Mouse (Mus musculus) neural tube, embryonic 14.5 days (tissue): Measurements from ENCODE around the gene Tbc1d10c. TPM values are rescaled to one million over a fixed set of nuclear protein-coding genes. Genes with fewer than 3 reads are reported as not detected.

Experiments used
- ATAC-seq: fragments of 200-750 bp; cut with Nextera tagmentation; 2 replicates; pipeline ENCODE4 v1.8.0; 2017; ENCODE audit warnings: low read depth, mild to moderate bottlenecking, moderate TSS enrichment, moderate library complexity
- H3K27ac ChIP-seq: fragments of 300-500 bp; sonication (generic); 2 replicates; pipeline ENCODE4 v1.5.1; 2014; ENCODE audit warnings: low read depth, mild to moderate bottlenecking, control low read depth, low read length, moderate library complexity, mixed read lengths
- H3K27me3 ChIP-seq: fragments of 300-500 bp; sonication (generic); 2 replicates; pipeline ENCODE4 v1.6.1; 2014; ENCODE audit warnings: low read length; ENCODE audit not compliant: control insufficient read depth, insufficient read depth
- H3K36me3 ChIP-seq: fragments of 300-500 bp; sonication (generic); 2 replicates; pipeline ENCODE4 v1.6.1; 2014; ENCODE audit warnings: low read length, mixed read lengths; ENCODE audit not compliant: control insufficient read depth, insufficient read depth
- H3K4me1 ChIP-seq: fragments of 300-500 bp; sonication (generic); 2 replicates; pipeline ENCODE4 v1.6.1; 2014; ENCODE audit warnings: low read length; ENCODE audit not compliant: control insufficient read depth, insufficient read depth
- H3K4me2 ChIP-seq: fragments of 300-500 bp; sonication (generic); 2 replicates; pipeline ENCODE4 v1.6.1; 2014; ENCODE audit warnings: mild to moderate bottlenecking, low read depth, low read length, control low read depth
- H3K4me3 ChIP-seq: fragments of 300-500 bp; sonication (generic); 2 replicates; pipeline ENCODE4 v1.5.1; 2014; ENCODE audit warnings: low read depth, low read length, control low read depth, mixed read lengths
- H3K9ac ChIP-seq: fragments of 300-500 bp; sonication (generic); replicated peaks from 2 replicates; pipeline ENCODE4 v1.6.1; 2014; ENCODE audit warnings: low read depth, mild to moderate bottlenecking, control low read depth, low read length, mixed read lengths
- H3K9me3 ChIP-seq: fragments of 300-500 bp; sonication (generic); 2 replicates; pipeline ENCODE4 v1.6.1; 2016; ENCODE audit warnings: low read length; ENCODE audit not compliant: control insufficient read depth
- WGBS: fragments of 180-500 bp; shearing (Covaris S2); extraction: QIAGEN DNeasy Blood & Tissue Kit; methylation state at CpG from one replicate; pipeline ENCODE4 v1.1.7; 2014; 5-methylcytosine and 5-hydroxymethylcytosine counted together
- polyA plus RNA-seq: library from polyadenylated mRNA; unstranded; fragments of >200 nt; fragmentation: Nextera tagmentation; extraction: Ambion mirVana; gene quantifications from 2 replicates; pipeline ENCODE4 v1.2.1, GENCODE M21; 2014

Gene Tbc1d10c
- polyA plus RNA-seq, 1 experiment from 2014 or later, result 1.1 TPM

GRCm38 (mm10) chr19:4151488-4151860, 39.6 kb downstream of the Tbc1d10c start:
- Histone ChIP-seq H3K4me1 (peaks cover 20% of the 10 kb centered on the region), H3K27me3 (no peaks in the 10 kb centered on the region), H3K4me3 (no peak overlapping the region), H3K9ac (no peak overlapping the region), H3K27ac (no peak overlapping the region), H3K4me2 (no peak overlapping the region), H3K9me3 (no peaks in the 10 kb centered on the region), H3K36me3 (peaks cover 20% of the 10 kb centered on the region; the same call in 1 of the 2 replicates)
- no peak for ATAC-seq
- WGBS, result 72% methylated on average over 5 of the region's 5 CpGs

DNA sequence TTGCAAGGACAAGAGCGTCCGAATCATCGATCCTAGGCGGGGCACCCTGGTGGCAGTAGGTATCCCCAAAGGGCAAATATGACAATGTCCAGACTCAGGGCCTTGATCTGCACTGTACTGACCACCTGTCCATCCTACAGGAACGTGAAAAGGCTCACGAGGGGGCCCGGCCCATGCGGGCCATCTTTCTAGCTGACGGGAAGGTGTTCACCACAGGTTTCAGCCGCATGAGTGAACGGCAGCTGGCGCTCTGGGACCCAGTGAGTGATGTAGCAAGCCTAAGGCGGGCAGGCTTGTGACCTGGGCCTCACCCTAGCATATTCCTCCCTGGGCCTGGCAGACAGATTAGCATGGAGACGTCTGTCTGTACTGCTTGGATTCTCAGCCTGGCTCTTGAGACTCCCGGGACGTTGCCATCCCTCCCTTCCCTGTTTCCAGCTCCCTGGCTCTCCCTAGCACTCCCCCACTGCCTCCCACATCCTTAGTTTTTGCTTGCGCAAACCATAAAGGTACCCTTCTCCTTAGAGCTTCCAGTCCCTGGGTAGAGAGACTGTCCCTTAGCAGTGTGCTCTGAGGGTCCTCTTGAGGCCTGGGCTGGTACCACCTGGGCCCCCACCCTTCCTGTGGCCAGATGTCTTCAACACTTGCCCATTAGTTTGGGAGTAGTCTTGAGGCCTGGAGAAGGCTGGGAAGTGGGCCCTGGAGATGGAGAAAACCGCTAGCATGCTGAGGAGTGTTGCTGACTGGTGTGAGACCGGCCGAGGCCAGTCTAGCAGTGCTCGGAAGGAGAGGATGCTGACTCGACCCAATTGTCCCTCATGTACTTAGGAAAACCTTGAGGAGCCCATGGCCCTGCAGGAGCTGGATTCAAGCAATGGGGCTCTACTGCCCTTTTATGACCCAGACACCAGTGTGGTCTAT, 40.3 kb downstream of the Tbc1d10c start:
- Histone ChIP-seq H3K4me2 (no peak overlapping the region), H3K36me3 (peaks cover 16% of the 10 kb centered on the region; the same call in 1 of the 2 replicates), H3K27me3 (no peaks in the 10 kb centered on the region), H3K9ac (no peak overlapping the region), H3K27ac (no peak overlapping the region), H3K4me1 (peaks cover 20% of the 10 kb centered on the region), H3K4me3 (no peak overlapping the region), H3K9me3 (no peaks in the 10 kb centered on the region)
- 89% methylated on average over 22 of the region's 22 CpGs for WGBS
- ATAC-seq, result no peak

- 96% methylated on average over 17 of the region's 17 CpGs for WGBS
- peak overlapping the region; percentile 89 for H3K4me2 ChIP-seq
- no peak overlapping the region; the same call in 1 of the 2 replicates for H3K9ac ChIP-seq
These were observed 41.2 kb downstream of the Tbc1d10c start for GRCm38 (mm10) chr19:4149764-4150461.

GRCm38 (mm10) chr19:4149283-4149682, 41.8 kb downstream of the Tbc1d10c start:
- H3K9ac ChIP-seq, result no peak overlapping the region; the same call in 1 of the 2 replicates
- H3K27me3 ChIP-seq, result no peaks in the 10 kb centered on the region
- peak overlapping the region; percentile 89 for H3K4me2 ChIP-seq
- H3K27ac ChIP-seq, result no peak overlapping the region
- peak overlapping the region; percentile 90 for H3K4me3 ChIP-seq
- peaks cover 12% of the 10 kb centered on the region; the same call in 1 of the 2 replicates for H3K36me3 ChIP-seq
- peaks cover 20% of the 10 kb centered on the region for H3K4me1 ChIP-seq
- H3K9me3 ChIP-seq, result no peaks in the 10 kb centered on the region
- ATAC-seq, result no peak
- WGBS, result 89% methylated on average over 11 of the region's 11 CpGs

More at GRCm38 (mm10) chr19:4149764-4150461, 41.2 kb downstream of the Tbc1d10c start:
- no peaks in the 10 kb centered on the region for H3K27me3 ChIP-seq
- peaks cover 20% of the 10 kb centered on the region for H3K4me1 ChIP-seq
- no peak overlapping the region for H3K4me3 ChIP-seq
- H3K9me3 ChIP-seq, result no peaks in the 10 kb centered on the region
- peaks cover 12% of the 10 kb centered on the region; the same call in 1 of the 2 replicates for H3K36me3 ChIP-seq
- ATAC-seq, result no peak
- no peak overlapping the region for H3K27ac ChIP-seq

- peaks cover 20% of the 10 kb centered on the region for H3K4me1 ChIP-seq
- no peaks in the 10 kb centered on the region for H3K27me3 ChIP-seq
- peak; percentile 15 for ATAC-seq
- no peaks in the 10 kb centered on the region for H3K9me3 ChIP-seq
- peak overlapping the region; percentile 89 for H3K4me2 ChIP-seq
- peak overlapping the region; percentile 90 for H3K4me3 ChIP-seq
- H3K27ac ChIP-seq, result peak overlapping the region; percentile 67
- 6% methylated on average over 8 of the region's 8 CpGs for WGBS
- peak overlapping the region; percentile 76 for H3K9ac ChIP-seq
- H3K36me3 ChIP-seq, result peaks cover 12% of the 10 kb centered on the region; the same call in 1 of the 2 replicates
These were observed 42.3 kb downstream of the Tbc1d10c start for GRCm38 (mm10) chr19:4148819-4149218.

DNA sequence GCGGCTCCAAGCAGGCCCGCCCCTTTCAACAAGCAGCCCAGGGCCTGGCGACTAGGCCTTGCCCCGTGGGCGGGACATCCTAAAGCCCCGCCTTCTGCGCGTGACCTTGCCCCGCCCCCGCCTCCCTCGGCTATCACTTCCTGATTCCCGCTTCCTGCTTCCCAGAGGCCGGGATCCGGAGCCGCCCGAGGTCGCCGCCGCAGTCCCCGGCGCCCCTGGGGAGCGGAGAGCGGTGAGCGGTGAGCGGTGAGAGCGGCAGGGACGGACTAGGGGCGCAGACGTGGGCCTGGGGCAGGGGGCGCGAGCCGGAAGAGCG, 42.6 kb downstream of the Tbc1d10c start, which contains the start of gene Coro1b:
Coro1b (plus strand) TSS at position 129 of the 316 bp plus-strand sequence.
- peak within 1 kb of the TSS; percentile 67 for H3K27ac ChIP-seq
- H3K27me3 ChIP-seq, result no peaks in the 10 kb centered on the region
- peaks cover 12% of the 10 kb centered on the region; the same call in 1 of the 2 replicates for H3K36me3 ChIP-seq
- 1% methylated on average over 29 of the region's 33 CpGs for WGBS
- peak within 1 kb of the TSS; percentile 76 for H3K9ac ChIP-seq
- H3K4me3 ChIP-seq, result peak within 1 kb of the TSS; percentile 90
- ATAC-seq, result peak; percentile 95
- no peaks in the 10 kb centered on the region for H3K9me3 ChIP-seq
- H3K4me1 ChIP-seq, result peaks cover 20% of the 10 kb centered on the region
- peak within 1 kb of the TSS; percentile 89 for H3K4me2 ChIP-seq

DNA sequence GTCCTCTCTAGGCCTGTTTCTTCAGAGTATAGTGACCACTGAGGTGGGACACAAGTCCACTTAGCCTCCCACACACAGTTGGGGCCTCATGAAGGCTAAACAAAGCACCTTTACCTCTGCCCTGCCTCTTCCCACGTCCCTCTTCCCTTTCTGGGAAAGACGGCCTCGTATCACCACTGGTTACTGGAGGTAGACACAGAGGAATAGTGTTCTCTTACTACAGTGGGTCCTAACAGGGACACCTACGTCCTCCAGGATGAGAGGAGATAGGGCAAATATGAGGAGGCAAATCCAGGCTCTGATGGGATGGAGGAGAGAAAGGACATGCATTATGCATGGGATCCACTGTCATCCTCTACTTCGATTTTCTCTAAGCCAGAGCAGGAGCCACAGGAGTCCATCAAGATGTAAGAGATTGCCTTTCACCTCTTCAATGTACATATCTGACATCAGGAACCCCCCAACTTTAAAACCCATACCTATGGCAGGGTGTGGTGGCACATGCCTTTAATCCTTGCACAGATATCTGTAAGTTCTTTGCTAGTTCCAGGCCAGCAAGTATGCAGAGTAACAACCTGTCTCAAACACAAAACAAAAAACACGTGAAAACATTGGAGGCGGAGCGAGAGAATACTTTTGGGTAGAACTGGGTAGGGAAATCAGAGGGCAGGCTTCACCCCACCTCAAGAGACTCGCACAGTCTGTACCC, 43.1 kb downstream of the Tbc1d10c start:
- Histone ChIP-seq H3K4me3 (peak overlapping the region; percentile 90), H3K4me2 (peak overlapping the region; percentile 89), H3K27me3 (no peaks in the 10 kb centered on the region), H3K9ac (peak overlapping the region; percentile 76), H3K9me3 (no peaks in the 10 kb centered on the region), H3K27ac (peak overlapping the region; percentile 67; the same call in 1 of the 2 replicates), H3K4me1 (peaks cover 20% of the 10 kb centered on the region), H3K36me3 (peaks cover 12% of the 10 kb centered on the region; the same call in 1 of the 2 replicates)
- peak; percentile 35 for ATAC-seq
- 35% methylated on average over 9 of the region's 9 CpGs for WGBS

- Histone ChIP-seq H3K36me3 (peaks cover 12% of the 10 kb centered on the region; the same call in 1 of the 2 replicates), H3K9me3 (no peaks in the 10 kb centered on the region), H3K27me3 (no peaks in the 10 kb centered on the region), H3K4me3 (no peak overlapping the region), H3K4me2 (no peak overlapping the region), H3K4me1 (peaks cover 20% of the 10 kb centered on the region), H3K27ac (no peak overlapping the region), H3K9ac (no peak overlapping the region)
- 51% methylated on average over 3 of the region's 3 CpGs for whole genome bisulfite sequencing
- no peak for ATAC-seq
These were observed 44.1 kb downstream of the Tbc1d10c start for GRCm38 (mm10) chr19:4147022-4147405.
